Mouse (Mus musculus) intestine, embryonic 15.5 days (tissue): ENCODE measurements at regions not wholly inside any gene's neighbourhood (a gene's known extent, or its start where the extent isn't known, plus 50 kb on each side); places are given as distances from the start of the nearest gene placed in this dataset.

ENCODE experiments used
- ATAC-seq: fragments of 200-750 bp; cut with Nextera tagmentation; 2 replicates; pipeline ENCODE4 v1.8.0; 2017; ENCODE audit warnings: moderate TSS enrichment, moderate library complexity
- H3K27ac ChIP-seq: fragments of 300-500 bp; sonication (generic); 2 replicates; pipeline ENCODE4 v1.5.1; 2015; ENCODE audit warnings: mild to moderate bottlenecking, inconsistent platforms
- H3K27me3 ChIP-seq: fragments of 300-500 bp; sonication (generic); replicated peaks from 2 replicates; pipeline ENCODE4 v1.6.1; 2015; ENCODE audit warnings: inconsistent platforms
- H3K36me3 ChIP-seq: fragments of 300-500 bp; sonication (generic); 2 replicates; pipeline ENCODE4 v1.6.1; 2015; ENCODE audit warnings: inconsistent platforms
- H3K4me1 ChIP-seq: fragments of 300-500 bp; sonication (generic); replicated peaks from 2 replicates; pipeline ENCODE4 v1.6.1; 2015; ENCODE audit warnings: inconsistent platforms
- H3K4me2 ChIP-seq: fragments of 300-500 bp; sonication (generic); replicated peaks from 2 replicates; pipeline ENCODE4 v1.6.1; 2015; ENCODE audit warnings: mild to moderate bottlenecking, inconsistent platforms
- H3K4me3 ChIP-seq: fragments of 300-500 bp; sonication (generic); replicated peaks from 2 replicates; pipeline ENCODE4 v1.5.1; 2015; ENCODE audit warnings: inconsistent platforms
- H3K9ac ChIP-seq: fragments of 300-500 bp; sonication (generic); 2 replicates; pipeline ENCODE4 v1.6.1; 2015; ENCODE audit warnings: inconsistent platforms
- H3K9me3 ChIP-seq: fragments of 300-500 bp; sonication (generic); 2 replicates; pipeline ENCODE4 v1.6.1; 2016; ENCODE audit warnings: inconsistent platforms
- WGBS: fragments of 180-500 bp; shearing (Covaris S2); methylation state at CpG from one replicate; pipeline ENCODE4 v1.1.7; 2015; 5-methylcytosine and 5-hydroxymethylcytosine counted together

DNA sequence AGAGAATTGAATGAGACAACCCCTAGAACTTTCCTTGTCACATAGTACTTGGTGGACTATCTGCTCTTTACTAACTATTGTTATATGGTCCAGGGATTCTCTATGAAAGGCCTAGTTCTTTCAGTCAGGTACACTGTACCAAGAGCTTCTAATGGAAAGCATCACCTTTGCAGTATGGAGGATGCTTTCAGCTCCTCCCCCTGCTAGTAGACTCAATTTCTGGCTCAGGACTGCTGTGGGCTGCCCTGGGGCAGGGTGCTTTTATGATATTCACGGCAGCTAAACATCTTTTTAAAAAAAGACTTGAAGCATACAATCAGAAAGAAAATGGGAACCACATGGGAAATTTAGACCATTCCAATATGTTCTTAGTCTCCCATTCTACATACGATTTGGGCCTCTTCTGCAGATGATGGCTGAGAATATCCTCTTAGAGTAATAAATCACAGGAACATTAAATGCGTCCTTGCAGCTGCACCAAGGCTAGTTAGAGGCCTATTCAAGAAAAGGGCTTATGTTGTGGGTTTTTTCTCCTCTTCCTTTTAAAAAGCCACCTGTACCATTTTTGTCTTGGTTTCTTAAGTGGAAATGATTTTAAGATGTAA lies 61.7 kb upstream of the 6030498E09Rik start:
- H3K27ac ChIP-seq: no peak overlapping the region
- H3K4me3 ChIP-seq: no peak overlapping the region
- no peaks in the 10 kb centered on the region for H3K36me3 ChIP-seq
- no peaks in the 10 kb centered on the region for H3K27me3 ChIP-seq
- no peaks in the 10 kb centered on the region for H3K9me3 ChIP-seq
- ATAC-seq: no peak
- WGBS: 59% methylated on average over 3 of the region's 3 CpGs
- H3K4me2 ChIP-seq: no peak overlapping the region
- H3K9ac ChIP-seq: no peak overlapping the region
- no peaks in the 10 kb centered on the region for H3K4me1 ChIP-seq

DNA sequence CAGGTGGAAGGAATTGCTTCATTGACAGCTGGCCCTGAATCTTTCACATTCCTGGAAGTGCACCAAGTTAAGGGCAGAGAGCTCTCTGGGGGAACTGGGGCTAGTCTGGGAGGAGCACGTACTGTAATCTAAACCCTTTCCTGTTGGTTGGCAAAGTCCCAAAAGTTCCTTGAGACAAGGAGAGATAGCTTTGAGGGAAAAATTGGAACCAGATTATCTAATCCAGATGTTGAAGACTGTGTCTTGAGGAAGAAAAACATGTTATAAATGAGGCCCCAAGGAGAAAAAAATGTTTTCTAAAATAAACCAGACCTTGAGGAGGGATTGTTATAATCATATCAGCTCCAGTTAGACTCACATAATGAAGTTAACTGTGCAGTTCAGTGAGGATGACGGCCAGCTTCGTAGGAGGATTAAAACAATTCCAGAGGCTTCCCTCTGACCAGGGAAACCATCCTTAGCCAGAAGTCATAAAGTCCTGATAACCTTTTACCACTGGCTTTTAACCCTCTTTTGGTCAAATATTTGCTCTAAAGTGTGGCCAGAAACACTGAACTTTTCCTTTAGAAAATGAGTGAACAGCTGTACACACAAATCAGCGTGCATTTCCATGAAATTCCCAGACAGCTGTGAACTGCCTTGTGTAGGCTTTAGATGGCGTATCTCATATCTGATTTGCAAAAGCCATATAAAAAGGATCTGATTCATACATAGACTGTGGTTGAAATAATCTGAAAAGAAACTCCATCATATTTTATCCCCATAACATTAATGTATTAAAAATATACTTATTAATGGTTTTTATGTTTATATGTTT lies 60.8 kb upstream of the 6030498E09Rik start:
- whole genome bisulfite sequencing: 42% methylated on average over 5 of the region's 5 CpGs
- no peak overlapping the region for H3K27ac ChIP-seq
- H3K4me3 ChIP-seq: no peak overlapping the region
- H3K4me1 ChIP-seq: no peaks in the 10 kb centered on the region
- ATAC-seq: peak; percentile 62
- H3K27me3 ChIP-seq: no peaks in the 10 kb centered on the region
- H3K9me3 ChIP-seq: no peaks in the 10 kb centered on the region
- H3K9ac ChIP-seq: no peak overlapping the region
- H3K36me3 ChIP-seq: no peaks in the 10 kb centered on the region
- no peak overlapping the region for H3K4me2 ChIP-seq
